In genomic region chr1:156521796-156522517, GRCm38 (mm10) we compare ENCODE assay signal across 8 mouse cellular contexts. TPM values are rescaled to one million over a fixed set of nuclear protein-coding genes. Genes with fewer than 3 reads are reported as not detected.
A peak's percentile ranks its signal among the peaks of the same experiment; 100 is the strongest.
DNase-seq lines count a peak whose midpoint lies in the region; ATAC-seq lines count a peak whose summit lies in the region.
"Had no signal": no experiment of that assay in that cellular context is flagged by ENCODE, and none has a peak within 500 bp of the region (broad histone marks: within the 10 kb centered on the region; RNA-seq: fewer than 3 reads in every experiment).

No protein-coding gene starts in this region.

- no peaks in the 10 kb centered on the region for H3K4me1 ChIP-seq in intestine, embryonic 15.5 days (replicated peaks)
- H3K4me1 ChIP-seq: liver, embryonic 13.5 days had no signal

- no peak overlapping the region for H3K4me3 ChIP-seq in intestine, embryonic 15.5 days (replicated peaks)
- H3K4me3 ChIP-seq: liver, embryonic 13.5 days had no signal

- H3K9me3 ChIP-seq in intestine, embryonic 15.5 days: no peaks in the 10 kb centered on the region
- H3K9me3 ChIP-seq: liver, embryonic 13.5 days had no signal

- peak; percentile 94 for DNase-seq in CD4-positive, CD25-positive, alpha-beta regulatory T cell, adult 2 months (ENCODE audit: low read depth, low spot score)
- DNase-seq in lung, postnatal 10 days: peak; percentile 69
- peak; percentile 73 for DNase-seq in thymus, postnatal 25 days
- no peak for DNase-seq in frontal cortex, postnatal 25 days (ENCODE audit: low spot score in 2 of 2)
- DNase-seq in right cerebral cortex, adult 18-20 months: no peak
- DNase-seq: liver, embryonic 13.5 days had no signal

- no peaks in the 10 kb centered on the region for H3K36me3 ChIP-seq in intestine, embryonic 15.5 days
- H3K36me3 ChIP-seq: liver, embryonic 13.5 days had no signal

- no peak overlapping the region for H3K9ac ChIP-seq in intestine, embryonic 15.5 days
- H3K9ac ChIP-seq: liver, embryonic 13.5 days had no signal

- H3K27me3 ChIP-seq in intestine, embryonic 15.5 days (replicated peaks): no peaks in the 10 kb centered on the region
- H3K27me3 ChIP-seq: liver, embryonic 13.5 days had no signal

- ATAC-seq in activated CD4-positive, CD25-positive, alpha-beta regulatory T cell, adult 4 months: peak; percentile 89
- ATAC-seq in intestine, embryonic 15.5 days: peak; percentile 87

- peak overlapping the region; percentile 71 for H3K27ac ChIP-seq in intestine, embryonic 15.5 days
- H3K27ac ChIP-seq: liver, embryonic 13.5 days had no signal

- peak overlapping the region; percentile 40 for H3K4me2 ChIP-seq in intestine, embryonic 15.5 days (replicated peaks)
- H3K4me2 ChIP-seq: liver, embryonic 13.5 days had no signal

- 59% methylated on average over 15 of the region's 15 CpGs for whole genome bisulfite sequencing in intestine, embryonic 15.5 days

RNA-seq across cellular contexts. Expression of gene Gm10031, which starts 1.9 kb away (rescaled TPM):
- polyA plus RNA-seq in activated CD4-positive, CD25-positive, alpha-beta regulatory T cell, adult 4 months (2017; shearing (Covaris generic)): 1 to 10 TPM; 2.4 to 5.2 TPM
- 0.37 and 0.62 TPM in 2 replicates for polyA plus RNA-seq in intestine, embryonic 15.5 days (2015; fragmentation: Nextera tagmentation; extraction: Ambion mirVana)

RNA-seq across cellular contexts. Expression of gene Abl2, which starts 36.6 kb away (rescaled TPM):
- polyA plus RNA-seq in activated CD4-positive, CD25-positive, alpha-beta regulatory T cell, adult 4 months (2017; shearing (Covaris generic)): 1 to 10 TPM; 3.3 TPM
- polyA plus RNA-seq in intestine, embryonic 15.5 days (2015; fragmentation: Nextera tagmentation; extraction: Ambion mirVana): 2.6 and 3.2 TPM in 2 replicates

RNA-seq across cellular contexts. Expression of gene Soat1, which starts 47.8 kb away (rescaled TPM):
- 10 to 100 TPM; 44.4 to 50.5 TPM for polyA plus RNA-seq in activated CD4-positive, CD25-positive, alpha-beta regulatory T cell, adult 4 months (2017; shearing (Covaris generic))
- polyA plus RNA-seq in intestine, embryonic 15.5 days (2015; fragmentation: Nextera tagmentation; extraction: Ambion mirVana): 78.4 and 88.6 TPM in 2 replicates

Comparison
In these comparisons a context has a peak if more than half of its experiments do, and no peak if none do; other contexts are left out.
1. DNase-seq: peak in CD4-positive, CD25-positive, alpha-beta regulatory T cell, adult 2 months (single experiment), lung, postnatal 10 days (single experiment) and thymus, postnatal 25 days (single experiment); none in frontal cortex, postnatal 25 days (0 of 2) and right cerebral cortex, adult 18-20 months (single experiment).